Mouse (Mus musculus) retina, postnatal 7 days (tissue): Measurements from ENCODE around the gene Zc3h18.

ENCODE experiments used
- DNase-seq: peaks from one replicate; pipeline ENCODE4 v3.0.0-alpha.2; 2012; ENCODE audit warnings: low read depth, low spot score

Zc3h18 gene

DNA sequence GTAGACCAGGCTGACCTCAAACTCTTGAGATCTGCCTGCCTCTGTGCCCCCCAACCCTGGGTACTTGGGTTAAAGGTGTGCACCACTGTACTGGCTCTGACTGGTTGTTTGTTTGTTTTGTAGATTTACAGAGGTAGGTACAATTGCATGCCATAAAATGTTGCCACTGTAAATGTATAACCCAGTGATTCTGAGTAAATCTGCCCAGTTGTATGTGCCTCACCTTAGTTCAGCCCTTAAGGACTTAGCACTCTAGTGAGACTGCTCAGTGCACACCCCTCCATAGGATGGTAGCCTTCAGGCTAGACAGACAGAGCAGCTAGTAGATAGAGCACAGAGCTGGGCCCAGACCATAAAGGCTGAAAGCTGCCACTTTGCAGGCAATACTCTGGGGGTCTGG is 17.3 kb downstream of the Zc3h18 start:
- DNase-seq: no peak

DNA sequence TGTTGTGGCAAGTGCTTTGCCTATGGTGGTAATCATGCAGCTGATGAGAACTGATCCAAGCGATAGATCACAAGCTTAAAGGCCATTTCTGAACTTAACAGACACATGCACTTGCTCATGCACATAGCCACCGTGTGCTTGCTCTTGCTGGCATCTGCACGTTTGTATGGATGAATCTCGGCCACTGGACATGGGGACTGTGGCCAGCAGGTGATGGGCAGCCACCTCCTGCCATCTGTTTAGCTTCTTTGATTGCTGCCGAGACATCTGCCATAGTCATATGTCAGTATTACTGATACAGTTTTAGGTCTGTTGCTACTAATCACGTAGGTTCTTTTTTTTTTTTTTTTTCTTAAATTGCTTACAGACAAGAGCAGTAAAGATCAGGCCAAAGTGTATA is 18.9 kb downstream of the Zc3h18 start:
- no peak for DNase-seq

DNA sequence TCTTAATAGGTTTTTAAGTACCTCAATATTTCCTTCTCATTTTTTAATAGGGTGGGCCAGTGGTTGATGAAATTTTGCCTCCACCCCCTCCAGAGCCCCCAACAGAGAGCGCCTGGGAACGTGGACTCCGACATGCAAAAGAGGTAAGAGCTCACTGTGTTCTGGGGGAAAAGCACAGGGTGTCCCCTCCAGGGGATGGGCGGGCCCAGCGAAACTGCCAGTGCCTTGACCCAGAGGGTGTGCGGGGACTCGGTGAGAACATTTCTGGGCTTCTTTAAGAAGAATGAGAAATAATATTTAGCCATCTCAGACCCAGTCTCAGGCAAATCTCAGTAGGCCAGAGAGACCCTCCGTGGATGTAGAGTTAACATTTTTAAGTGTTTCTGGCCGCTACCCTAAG is 21.8 kb downstream of the Zc3h18 start:
- DNase-seq: no peak

DNA sequence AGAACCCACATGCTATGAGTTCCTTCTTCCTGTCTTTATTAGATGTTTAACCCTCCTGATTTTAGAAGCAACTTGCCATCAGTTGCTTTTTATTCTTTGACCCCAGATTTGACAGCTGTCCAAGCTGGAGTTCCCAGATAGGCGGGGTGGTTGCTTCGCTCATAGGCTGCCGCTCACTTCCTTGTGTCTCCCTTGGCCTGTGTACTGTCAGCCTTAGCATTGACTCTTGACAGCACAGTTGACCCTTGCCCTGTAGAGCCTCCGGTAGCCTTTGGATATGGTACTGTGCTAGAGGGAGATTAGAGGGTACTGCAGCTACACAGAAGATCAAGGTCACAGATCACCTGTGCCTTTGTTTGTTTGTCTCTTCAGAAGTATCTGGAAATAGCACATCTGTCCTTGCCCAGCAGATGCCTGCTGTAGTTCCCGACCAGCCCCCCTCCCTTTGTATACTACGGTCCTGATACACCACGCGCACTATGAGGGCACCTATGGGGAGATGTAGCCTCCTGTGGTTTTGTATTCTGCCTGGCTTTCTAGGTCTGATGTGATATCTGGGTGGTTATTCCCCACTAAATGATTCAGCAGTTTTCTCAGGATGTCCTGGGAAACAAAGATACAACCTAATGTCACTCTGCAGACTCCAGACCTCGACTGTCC is 28.9 kb downstream of the Zc3h18 start:
- no peak for DNase-seq

DNA sequence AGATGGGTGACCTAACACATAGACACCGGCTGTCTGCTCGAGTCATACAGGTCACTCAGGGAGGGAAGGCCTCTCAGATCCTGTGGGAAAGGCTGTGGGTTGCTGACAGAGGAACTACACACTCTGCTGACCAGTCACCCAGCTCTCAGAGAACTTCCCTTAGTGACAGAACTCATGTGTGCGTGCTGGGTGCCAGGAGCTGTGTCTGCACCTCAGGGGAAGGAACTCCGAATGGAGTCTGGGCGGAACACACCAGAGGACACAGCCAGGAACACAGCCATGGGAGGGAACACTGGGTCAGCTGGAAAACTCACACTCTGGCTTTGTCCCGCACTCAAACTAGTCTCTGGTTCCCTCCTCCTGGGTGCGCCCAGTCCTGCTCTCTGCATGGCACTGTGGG is 31.3 kb downstream of the Zc3h18 start:
- no peak for DNase-seq

DNA sequence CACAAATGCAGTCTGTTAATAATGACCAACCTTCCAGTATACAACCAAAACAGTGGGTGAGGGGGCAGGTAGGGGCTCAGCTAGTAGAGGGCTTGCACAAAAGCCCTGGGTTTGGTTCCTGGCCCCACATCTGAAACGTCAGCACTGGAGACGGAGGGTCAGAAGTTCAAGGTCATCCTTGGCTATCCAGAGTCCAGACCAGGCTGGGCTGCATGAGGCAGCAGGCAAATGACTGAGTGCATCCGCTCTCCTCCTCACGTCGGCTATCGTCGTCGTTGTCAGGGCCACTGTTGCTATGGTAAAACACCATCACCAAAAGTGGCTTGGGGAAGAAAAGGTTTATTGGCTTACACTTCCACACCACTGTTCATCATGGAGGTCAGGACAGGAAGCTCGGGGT is 37.9 kb downstream of the Zc3h18 start:
- DNase-seq: no peak

DNA sequence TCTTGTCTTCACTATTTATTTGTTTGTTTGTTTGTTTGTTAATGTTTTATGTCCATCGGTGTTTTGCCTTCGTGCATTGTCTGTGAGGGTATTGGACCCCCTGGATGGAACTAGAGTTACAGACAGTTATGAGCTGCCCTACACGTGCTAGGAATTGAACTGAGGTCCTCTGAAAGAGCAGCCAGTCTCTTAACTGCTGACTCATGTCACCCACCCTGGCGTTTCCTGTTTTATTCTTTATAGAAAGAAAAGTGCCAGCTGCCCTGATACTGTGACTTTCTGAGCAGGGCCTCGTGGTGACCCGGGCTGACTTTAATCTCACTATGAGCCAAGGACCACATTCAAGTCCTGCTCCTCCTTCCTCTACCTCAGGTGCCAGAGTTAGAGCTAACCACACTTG is 39.1 kb downstream of the Zc3h18 start:
- no peak for DNase-seq

DNA sequence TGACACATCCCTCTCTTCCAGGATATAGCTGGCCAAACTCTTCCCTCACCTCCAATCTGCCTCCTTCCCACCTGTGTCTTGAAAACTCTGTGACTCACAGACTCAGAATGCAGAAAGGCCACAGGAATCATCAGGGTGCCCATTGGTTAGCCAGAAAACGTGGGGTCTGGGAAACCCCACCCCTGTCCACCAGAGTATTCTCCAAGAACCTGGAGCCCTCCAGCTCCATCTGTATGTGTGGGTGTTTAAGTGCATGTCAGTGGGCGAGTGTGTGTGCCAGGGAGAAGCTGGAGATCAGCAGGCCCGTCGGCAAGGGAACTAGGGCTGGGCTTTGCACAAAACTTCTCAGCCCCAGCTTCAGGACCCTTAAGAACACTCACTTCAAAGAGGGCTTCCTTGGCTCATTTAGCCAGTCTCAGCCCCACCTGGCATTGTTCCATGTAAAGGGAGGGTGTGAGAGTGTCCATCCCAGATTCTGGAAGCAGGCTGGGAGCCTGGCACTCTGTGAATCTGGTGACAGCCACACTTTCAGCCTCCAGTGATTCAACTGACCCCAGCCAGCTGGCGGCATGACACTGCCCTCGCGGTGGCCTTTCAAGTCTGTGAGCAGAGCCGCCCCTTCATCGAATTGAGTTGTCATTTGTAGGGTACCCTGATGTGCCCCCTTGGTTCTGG is 43.6 kb downstream of the Zc3h18 start:
- no peak for DNase-seq

DNA sequence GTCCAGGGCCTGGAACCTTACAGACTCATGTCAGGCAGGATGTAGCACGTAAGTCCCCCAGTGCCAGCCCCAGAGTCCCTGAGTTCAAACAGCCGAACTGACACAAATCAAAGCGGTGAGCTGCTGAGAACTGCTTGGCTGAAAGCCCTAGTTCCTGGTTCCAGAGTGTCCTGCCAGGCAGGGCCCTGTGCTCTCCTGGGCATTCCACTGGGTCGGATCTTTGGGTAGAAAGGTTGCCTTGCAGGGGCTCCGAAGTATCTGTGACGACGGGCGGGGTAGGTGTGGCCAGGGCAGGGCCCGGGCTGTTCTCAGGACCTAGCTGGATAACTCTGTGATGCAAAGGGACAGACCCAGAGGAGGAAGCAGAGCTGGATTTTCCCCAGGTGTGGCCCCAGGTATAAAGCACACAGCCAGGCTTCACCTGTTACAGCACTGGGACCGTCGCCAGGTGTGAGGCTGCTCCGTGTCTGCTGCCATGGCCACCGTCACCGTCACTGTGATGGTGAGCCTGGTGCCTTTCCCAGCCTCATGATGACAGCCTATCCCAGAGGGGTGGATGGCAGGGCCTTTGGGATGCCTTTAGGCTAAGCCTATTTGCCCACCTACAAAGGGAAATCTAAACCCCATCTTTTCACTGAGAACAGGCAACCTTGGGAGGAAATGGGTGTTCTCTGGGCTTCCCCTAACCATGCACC is 45.1 kb downstream of the Zc3h18 start, which contains the start of gene Il17c:
Il17c (plus strand) TSS at position 645 of the 695 bp plus-strand sequence.
- DNase-seq: no peak

DNA sequence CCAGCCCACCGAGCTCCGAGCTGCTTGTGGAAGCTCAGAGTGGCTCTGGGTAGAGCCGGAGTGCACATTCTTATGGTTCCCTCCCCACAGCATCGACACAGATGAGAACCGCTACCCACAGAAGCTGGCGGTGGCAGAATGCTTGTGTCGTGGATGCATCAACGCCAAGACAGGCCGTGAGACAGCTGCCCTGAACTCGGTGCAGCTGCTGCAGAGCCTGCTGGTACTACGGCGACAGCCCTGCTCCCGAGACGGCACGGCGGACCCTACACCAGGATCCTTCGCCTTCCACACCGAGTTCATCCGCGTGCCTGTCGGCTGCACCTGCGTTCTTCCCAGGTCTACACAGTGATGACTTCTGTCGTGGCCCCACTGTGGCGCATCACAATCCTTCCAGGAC is 46.8 kb downstream of the Zc3h18 start:
- no peak for DNase-seq

DNA sequence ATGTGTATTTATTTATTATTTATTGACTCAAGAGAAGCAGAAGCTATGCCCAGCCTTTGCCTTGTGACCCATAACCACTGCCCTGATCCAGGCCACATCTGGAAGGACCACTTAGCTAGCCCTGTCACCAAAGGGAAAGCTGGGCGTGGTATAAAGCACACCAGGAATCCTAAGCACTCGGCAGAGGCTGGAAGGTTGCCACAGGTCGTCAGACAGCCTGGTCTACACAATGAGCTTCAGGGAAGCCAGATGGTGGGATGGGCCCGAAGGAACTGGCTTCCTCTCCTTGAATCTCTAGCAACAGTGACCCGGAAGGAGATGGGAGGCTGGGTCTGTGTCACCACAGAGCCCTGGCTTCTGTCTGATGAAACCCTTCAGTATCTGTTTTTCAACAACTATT is 47.2 kb downstream of the Zc3h18 start:
- no peak for DNase-seq

DNA sequence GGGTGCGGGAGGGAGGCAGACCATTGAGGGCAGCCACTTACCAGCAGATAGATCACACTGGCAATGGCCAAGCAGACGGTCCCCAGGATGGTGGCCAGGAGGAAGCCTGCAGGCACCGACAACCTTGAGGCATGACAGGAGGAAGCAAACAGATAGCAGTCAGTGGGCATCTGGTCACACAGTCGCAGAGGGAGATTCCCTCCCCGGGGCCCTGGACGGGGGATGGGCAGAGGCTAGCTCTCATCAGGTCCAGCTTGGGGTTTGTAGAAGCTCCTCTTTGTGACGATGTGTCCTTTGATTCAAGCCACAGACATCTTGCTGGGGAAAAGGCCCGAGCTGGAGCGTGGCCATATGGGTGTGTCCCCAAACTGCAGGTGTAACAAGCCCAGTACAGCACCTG is 49.7 kb downstream of the Zc3h18 start:
- DNase-seq: no peak

DNA sequence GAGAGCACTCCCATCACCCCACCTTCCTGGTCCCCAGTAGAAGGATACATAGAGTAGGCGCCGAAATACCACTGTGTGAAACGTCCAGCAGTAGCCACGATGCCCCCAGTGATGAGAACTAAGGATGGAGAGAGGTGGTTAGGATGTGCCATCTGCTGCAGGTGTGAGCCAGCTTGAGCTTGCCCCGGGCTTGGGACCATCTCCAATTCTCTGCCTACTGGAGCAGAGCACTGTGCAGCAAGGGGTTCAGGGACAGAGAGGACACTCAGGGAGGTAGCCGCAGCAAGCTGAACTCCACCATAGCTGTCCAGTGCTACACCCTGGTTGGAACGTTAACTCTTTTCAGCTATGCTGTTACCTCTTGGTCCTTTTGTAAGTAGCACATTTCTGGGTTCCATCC is 51.2 kb downstream of the Zc3h18 start:
- no peak for DNase-seq

DNA sequence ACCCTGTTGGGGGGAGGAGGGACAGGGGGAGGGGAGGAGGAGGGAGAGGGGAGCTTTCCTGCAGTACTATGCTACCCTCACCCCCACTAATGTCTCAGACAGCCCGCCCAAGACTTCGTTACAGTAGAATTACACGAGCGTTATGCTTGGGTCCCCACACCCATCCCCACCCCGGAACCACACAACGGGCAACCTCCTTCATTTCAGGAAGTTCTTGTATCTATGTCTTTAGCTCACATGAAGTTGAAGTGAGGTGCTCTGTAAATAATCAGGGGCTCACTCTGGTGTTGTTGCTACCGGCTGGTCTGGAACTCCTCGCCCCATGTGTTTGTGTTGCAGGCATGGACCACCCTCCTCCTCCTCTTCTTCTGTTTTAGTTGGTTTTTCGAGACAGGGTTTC is 51.8 kb downstream of the Zc3h18 start:
- DNase-seq: no peak

DNA sequence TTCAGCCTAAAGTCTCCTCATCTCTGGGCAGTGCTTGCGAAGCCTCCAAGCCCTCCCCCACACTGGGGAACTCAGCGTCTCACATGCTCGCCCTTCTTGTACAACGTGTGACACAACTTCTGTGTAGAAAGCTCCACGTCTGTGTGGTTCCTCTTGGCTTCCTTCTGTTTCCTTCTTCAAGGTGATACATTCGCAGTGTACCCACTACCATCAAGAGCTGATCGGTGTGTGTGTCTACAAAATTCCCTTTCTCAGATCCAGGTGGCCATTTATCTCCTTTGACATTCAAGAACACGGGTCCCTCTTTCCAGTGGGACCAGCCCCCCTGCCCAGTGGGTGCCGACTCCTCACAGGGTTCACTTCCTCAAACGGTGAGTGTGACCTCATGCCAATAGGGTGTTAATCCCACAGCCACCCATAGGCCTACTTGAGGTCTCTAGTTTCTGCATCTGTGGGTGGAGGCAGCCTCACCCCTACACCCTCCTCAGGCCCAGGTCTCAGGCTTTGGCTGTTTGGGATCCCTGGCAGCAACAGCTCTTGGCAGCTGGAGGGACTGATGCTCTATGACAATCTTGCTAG is 53.7 kb downstream of the Zc3h18 start:
- no peak for DNase-seq

DNA sequence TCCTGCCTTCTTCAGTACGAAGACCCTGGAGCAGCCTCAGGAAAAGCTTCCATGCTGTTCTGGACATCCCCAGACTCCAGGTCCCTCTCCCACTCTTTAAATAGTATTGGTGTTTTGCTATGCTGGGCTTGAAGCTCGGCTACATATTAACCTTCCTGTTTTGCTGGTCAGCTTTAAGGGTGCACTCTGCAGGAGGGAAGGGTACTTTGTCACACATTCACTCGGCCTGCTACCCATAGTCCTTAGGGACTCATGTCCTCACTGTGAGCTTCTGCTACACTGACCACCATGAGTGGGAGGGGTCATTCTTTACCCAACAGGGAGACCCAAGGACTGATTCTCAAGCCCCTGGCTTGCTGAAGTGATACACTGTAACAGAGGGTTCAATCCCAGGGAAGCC is 54.2 kb downstream of the Zc3h18 start:
- no peak for DNase-seq

DNA sequence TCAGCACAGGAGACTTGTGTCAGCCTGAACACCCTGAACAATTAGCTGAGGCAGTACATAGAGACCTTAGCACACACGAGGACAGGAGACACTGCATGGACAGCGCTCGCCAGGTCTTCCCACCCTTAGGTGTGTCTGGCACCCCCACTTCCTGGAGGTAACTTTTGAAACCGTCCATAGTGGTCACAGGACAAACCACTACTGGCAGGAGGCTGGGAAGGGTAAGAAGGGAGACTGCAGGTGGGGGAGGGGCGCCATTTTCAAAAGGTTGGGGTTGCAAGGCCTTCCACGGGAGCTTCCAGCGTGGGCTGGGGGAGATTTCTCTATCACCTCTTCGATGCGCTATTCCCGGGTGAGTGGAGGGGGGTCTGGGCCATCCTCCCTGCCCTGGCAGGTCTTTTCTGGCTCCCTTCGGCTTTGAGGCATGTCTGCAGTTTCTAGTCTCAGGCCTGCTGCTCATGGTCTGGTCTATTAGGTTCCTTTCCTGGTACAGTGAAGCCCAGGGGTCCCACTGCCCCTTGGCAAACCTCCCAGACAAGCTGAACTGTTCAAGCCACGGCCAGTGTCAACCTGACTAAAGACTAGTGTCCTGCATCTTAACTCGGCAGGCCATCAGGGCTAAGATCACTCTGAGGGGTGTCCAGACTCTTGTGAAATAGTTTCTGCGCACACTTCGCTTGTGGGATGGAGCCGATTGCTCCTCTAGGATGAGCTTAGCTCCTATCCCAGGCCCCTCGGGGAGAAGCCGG is 55.5 kb downstream of the Zc3h18 start:
- no peak for DNase-seq

DNA sequence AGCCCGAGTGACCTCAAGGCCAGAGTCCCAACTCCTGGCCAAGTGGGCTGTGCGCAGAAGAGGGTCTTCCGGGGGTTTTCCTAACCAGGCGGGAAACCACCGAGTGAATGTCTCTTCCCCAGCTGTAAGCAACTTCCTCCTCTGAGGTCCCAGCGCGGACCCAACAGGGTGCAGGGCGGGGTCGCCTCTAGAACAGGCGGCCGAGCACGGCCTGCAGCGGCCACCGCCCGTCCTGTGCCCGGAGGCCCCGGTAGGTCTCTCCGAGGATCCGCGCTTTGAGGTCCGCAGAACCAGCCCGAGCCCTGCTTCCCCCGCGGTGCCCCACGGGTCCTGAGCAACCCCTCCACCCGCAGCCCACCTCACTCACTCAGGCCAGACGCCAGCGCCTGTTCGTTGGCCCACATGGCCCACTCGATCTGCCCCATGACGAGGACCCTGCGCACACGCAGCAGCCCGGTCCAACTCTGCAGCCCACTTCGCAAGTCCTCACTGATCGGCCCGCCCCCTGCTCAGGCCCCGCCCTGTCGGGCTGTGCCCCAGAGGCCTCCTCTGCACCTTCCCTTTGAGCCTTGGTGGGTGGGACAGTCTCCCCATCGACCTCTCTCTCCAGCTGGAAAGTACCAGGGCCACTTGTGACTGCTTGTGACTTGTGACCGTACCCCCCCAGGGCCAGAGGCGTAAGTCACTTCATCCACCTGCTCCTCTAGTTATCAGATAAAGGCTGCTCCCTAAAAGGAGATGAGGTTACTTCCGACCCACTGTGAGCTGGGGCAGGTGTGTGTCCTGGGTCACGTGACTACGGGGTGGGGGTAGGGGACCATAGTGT is 56.2 kb downstream of the Zc3h18 start, which contains the start of gene Cyba:
Cyba (minus strand) TSS at position 488 of the 826 bp plus-strand sequence.
- DNase-seq: no peak

DNA sequence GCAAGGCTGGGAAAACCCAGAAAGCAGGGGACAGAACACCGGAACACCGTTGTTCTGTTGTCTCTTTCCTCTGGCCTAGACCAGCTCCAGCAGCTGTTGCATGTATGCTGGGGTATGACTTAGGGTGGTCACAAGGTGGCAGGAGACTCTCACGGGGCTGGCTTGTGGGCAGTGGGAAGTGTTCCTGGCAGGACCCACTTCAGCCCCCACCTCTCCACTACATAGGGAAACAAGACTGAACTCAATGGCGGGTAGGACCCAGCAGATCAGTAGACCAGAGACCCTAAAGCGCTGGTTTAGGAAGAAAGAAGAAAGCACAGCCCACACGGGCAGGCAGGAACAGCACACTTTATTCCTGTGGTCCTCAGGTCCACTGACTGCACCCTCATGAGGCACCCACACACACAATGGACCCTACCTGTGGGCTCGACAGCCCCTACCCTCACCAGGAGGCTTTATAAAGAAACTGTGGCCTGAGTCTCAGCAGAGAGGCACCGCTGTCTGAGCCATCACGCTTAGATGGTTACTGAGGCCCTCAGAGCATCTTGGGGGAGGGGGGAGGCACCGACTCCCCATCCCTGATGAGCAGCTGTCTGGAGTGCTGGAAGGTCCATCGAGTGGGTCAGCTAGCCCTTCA is 57.0 kb downstream of the Zc3h18 start:
- DNase-seq: no peak

DNA sequence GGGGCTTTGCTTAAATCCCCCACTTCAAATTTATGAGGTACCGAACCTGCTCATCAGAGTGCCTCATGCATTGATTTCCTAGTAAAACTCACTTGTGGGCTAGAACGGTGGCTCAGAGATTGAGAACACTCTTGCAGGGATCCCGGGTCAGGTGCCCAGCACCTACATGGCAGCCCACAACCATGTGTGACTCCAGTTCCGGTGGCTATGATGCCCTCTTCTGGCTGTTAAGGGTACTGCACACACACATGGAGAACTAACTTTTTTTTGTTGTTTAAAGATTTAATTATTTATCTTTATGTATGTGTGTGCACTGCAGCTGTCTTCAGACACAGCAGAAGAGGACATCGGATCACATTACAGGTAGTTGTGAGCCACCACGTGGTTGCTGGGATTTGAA is 59.0 kb downstream of the Zc3h18 start:
- DNase-seq: no peak
